Mouse (Mus musculus) brain, embryonic 18.5 days (tissue): ENCODE measurements around the gene Pnma5.

ENCODE experiments used
- DNase-seq: peaks from one replicate; pipeline ENCODE4 v3.0.0-alpha.2; 2012; ENCODE audit warnings: low read depth, low spot score

The Pnma5 gene

GRCm38 (mm10) chrX:72985607-72986006, 51.3 kb downstream of the Pnma5 start:
- no peak for DNase-seq
